Mouse (Mus musculus) intestine, embryonic 16.5 days (tissue): ENCODE measurements at regions not wholly inside any gene's neighbourhood (a gene's known extent, or its start where the extent isn't known, plus 50 kb on each side); places are given as distances from the start of the nearest gene placed in this dataset.
A peak's percentile ranks its signal among the peaks of the same experiment; 100 is the strongest.

Source experiments
- ATAC-seq: fragments of 200-750 bp; cut with Nextera tagmentation; 2 replicates; pipeline ENCODE4 v1.8.0; 2017; ENCODE audit warnings: moderate TSS enrichment, moderate library complexity
- H3K27ac ChIP-seq: fragments of 300-500 bp; sonication (generic); 2 replicates; pipeline ENCODE4 v1.5.1; 2014; ENCODE audit warnings: mild to moderate bottlenecking, low read length
- H3K27me3 ChIP-seq: fragments of 300-500 bp; sonication (generic); replicated peaks from 2 replicates; pipeline ENCODE4 v1.6.1; 2014; ENCODE audit warnings: low read length, control low read depth, mixed read lengths; ENCODE audit not compliant: control insufficient read depth, insufficient read depth
- H3K36me3 ChIP-seq: fragments of 300-500 bp; sonication (generic); 2 replicates; pipeline ENCODE4 v1.6.1; 2014; ENCODE audit warnings: low read length, control low read depth; ENCODE audit not compliant: control insufficient read depth, insufficient read depth
- H3K4me1 ChIP-seq: fragments of 300-500 bp; sonication (generic); 2 replicates; pipeline ENCODE4 v1.6.1; 2014; ENCODE audit warnings: low read length, control low read depth, mixed read lengths; ENCODE audit not compliant: control insufficient read depth, insufficient read depth
- H3K4me2 ChIP-seq: fragments of 300-500 bp; sonication (generic); 2 replicates; pipeline ENCODE4 v1.6.1; 2014; ENCODE audit warnings: low read depth, low read length, control low read depth
- H3K4me3 ChIP-seq: fragments of 300-500 bp; sonication (generic); 2 replicates; pipeline ENCODE4 v1.5.1; 2014; ENCODE audit warnings: mild to moderate bottlenecking, low read length
- H3K9ac ChIP-seq: fragments of 300-500 bp; sonication (generic); 2 replicates; pipeline ENCODE4 v1.6.1; 2014; ENCODE audit warnings: low read depth, low read length
- H3K9me3 ChIP-seq: fragments of 300-500 bp; sonication (generic); 2 replicates; pipeline ENCODE4 v1.6.1; 2016; ENCODE audit warnings: low read length, control low read depth; ENCODE audit not compliant: control insufficient read depth
- WGBS: fragments of 180-500 bp; shearing (Covaris S2); extraction: QIAGEN DNeasy Blood & Tissue Kit; methylation state at CpG from one replicate; pipeline ENCODE4 v1.1.7; 2014; 5-methylcytosine and 5-hydroxymethylcytosine counted together

DNA sequence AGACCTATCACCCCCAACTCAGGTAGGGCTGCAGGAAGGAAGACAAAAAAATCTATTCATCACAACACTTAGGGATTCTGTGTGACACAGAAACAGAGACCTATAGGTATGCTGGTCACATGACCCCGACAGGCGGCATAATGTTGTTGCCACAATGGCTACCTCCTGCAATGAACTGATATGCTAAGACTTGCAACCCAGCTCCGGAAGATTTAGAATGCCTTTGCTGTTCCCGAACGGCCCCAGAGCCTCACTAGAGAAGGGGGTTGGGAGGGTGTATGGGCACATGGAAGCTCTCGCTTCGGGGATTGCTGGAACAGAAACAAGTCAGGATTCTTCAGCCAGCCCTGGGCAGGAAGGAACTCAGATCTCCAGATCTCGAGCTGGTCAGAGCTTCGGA, 55.5 kb upstream of the Tnrc6c start:
- peak overlapping the region; percentile 57 for H3K4me2 ChIP-seq
- 8% methylated on average over 9 of the region's 9 CpGs for WGBS
- peak; percentile 41 for ATAC-seq
- peaks cover 18% of the 10 kb centered on the region for H3K4me1 ChIP-seq
- H3K9ac ChIP-seq: peak overlapping the region; percentile 43
- no peaks in the 10 kb centered on the region for H3K9me3 ChIP-seq
- no peaks in the 10 kb centered on the region for H3K36me3 ChIP-seq
- peaks cover 15% of the 10 kb centered on the region for H3K27me3 ChIP-seq
- H3K4me3 ChIP-seq: peak overlapping the region; percentile 57
- H3K27ac ChIP-seq: no peak overlapping the region

DNA sequence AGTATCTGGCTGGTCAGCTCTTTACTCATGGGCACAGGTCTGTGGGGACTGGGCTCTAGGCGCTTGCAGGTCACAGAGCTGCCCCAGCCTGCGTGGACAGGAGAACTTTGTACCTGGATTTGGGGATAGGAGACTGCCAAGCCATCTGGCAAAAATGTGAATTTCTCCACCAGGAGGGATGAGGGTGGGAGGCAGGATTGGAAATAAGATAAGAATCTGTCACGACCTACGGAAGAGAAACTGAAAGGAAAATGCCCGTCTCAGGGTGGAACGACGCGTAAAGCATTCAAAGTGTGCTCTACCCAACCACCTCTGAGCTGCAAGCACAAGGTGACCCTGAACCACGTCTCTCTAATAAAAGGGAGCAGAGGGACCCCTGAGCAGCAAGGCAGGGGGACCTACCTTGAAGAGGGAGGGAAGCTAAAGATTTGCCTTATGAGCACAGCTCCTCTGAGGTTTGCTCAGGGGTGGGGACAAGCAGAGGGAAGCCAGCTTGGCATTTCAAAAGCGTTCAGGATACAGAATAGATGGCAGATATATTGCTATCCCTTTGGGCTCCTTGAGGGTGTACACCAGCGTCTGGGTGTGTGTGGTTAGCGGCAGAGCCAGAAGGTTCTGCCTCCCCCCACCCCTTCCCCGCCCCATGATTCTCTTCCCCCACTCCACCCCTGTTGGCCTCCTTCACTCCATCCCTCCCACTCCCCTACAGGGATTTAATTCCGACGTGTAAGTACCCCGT, 54.9 kb upstream of the Tnrc6c start:
- H3K9me3 ChIP-seq: no peaks in the 10 kb centered on the region
- H3K4me1 ChIP-seq: peaks cover 18% of the 10 kb centered on the region
- H3K27ac ChIP-seq: no peak overlapping the region
- ATAC-seq: peak; percentile 52
- peak overlapping the region; percentile 43 for H3K9ac ChIP-seq
- 7% methylated on average over 16 of the region's 16 CpGs for WGBS
- peak overlapping the region; percentile 57 for H3K4me3 ChIP-seq
- peaks cover 15% of the 10 kb centered on the region for H3K27me3 ChIP-seq
- H3K36me3 ChIP-seq: no peaks in the 10 kb centered on the region
- peak overlapping the region; percentile 57 for H3K4me2 ChIP-seq

DNA sequence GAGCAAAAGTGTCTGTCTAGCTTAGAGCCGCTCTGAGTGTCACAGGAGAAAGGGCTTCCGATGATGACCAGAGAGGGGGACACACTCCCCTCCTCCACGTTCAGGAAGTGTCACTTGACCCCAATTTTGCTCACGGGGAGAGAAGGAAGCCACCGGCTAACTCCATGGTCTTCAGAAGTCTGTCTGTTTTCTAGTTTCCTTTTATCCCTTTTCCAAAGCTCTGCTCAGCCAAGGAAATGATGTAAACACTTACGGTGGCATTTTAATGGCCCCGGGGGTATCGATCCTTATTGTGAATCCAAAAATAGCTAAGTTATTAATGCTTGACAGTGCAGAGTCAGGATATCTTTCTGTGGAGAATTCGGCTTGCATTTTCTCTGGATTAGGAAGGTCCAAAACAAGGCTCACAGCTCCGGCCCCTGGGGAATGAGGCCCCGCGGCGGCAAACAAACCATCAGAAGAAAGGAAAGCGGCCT, 54.3 kb upstream of the Tnrc6c start:
- H3K9ac ChIP-seq: 0 out of 2 replicates have a peak overlapping the region, but pooled peaks have one; percentile 10
- H3K4me1 ChIP-seq: peaks cover 18% of the 10 kb centered on the region
- H3K4me2 ChIP-seq: peak overlapping the region; percentile 57
- H3K4me3 ChIP-seq: peak overlapping the region; percentile 57
- WGBS: 10% methylated on average over 14 of the region's 14 CpGs
- no peaks in the 10 kb centered on the region for H3K9me3 ChIP-seq
- no peak overlapping the region for H3K27ac ChIP-seq
- H3K27me3 ChIP-seq: peaks cover 15% of the 10 kb centered on the region
- H3K36me3 ChIP-seq: no peaks in the 10 kb centered on the region
- ATAC-seq: no peak

DNA sequence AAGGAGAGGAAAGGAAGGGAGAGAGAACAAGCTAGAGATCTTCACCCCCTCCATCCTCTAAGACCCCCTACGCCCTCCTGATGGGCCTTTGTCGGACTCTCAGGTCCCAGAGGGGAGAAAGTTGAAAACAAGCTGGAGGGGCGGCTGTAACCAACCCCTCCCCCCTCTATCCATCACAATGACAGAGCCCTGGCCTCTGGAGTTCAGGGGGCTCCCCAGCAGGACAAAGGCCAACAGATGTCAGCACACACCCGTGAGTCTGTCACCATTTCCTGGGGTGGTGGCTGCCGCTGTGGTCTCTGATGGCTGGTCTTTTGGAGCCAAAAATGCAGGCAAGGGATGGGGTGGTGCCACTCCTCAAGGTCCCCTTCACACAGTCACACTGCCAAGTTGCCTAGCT, 52.9 kb upstream of the Tnrc6c start:
- Histone ChIP-seq H3K4me2 (no peak overlapping the region), H3K27ac (no peak overlapping the region), H3K4me1 (peaks cover 18% of the 10 kb centered on the region), H3K9me3 (no peaks in the 10 kb centered on the region), H3K4me3 (no peak overlapping the region), H3K36me3 (no peaks in the 10 kb centered on the region), H3K27me3 (peaks cover 15% of the 10 kb centered on the region), H3K9ac (no peak overlapping the region)
- 40% methylated on average over 5 of the region's 5 CpGs for WGBS
- no peak for ATAC-seq

GRCm38 (mm10) chr11:117604019-117604418, 50.1 kb upstream of the Tnrc6c start:
- no peaks in the 10 kb centered on the region for H3K36me3 ChIP-seq
- no peak overlapping the region for H3K4me2 ChIP-seq
- H3K4me3 ChIP-seq: no peak overlapping the region
- ATAC-seq: no peak
- H3K27me3 ChIP-seq: peaks cover 7% of the 10 kb centered on the region; the same call in 1 of the 2 replicates
- H3K9me3 ChIP-seq: no peaks in the 10 kb centered on the region
- H3K4me1 ChIP-seq: peaks cover 12% of the 10 kb centered on the region
- H3K9ac ChIP-seq: no peak overlapping the region
- WGBS: 36% methylated on average over 2 of the region's 2 CpGs
- no peak overlapping the region for H3K27ac ChIP-seq
